Mouse (Mus musculus): ENCODE data around the gene F2rl2. TPM values are rescaled to one million over a fixed set of nuclear protein-coding genes. Genes with fewer than 3 reads are reported as not detected.

Gene F2rl2
- polyA plus RNA-seq, 1 experiment from 2014 or later = 2.3 TPM

GRCm38 (mm10) chr13:95712570-95713268 is 16.1 kb downstream of the F2rl2 start:
- 89% methylated on average over 9 of the region's 9 CpGs for WGBS
- H3K27ac ChIP-seq (replicated peaks; ENCODE audit: low read depth, low read length) = no peak overlapping the region
- no peak for ATAC-seq (ENCODE audit: insufficient number of reproducible peaks, low FRiP score, low TSS enrichment, low read depth)

GRCm38 (mm10) chr13:95714271-95714975 is 17.8 kb downstream of the F2rl2 start:
- DNase-seq (ENCODE audit: low spot score) = no peak
- no peaks in the 10 kb centered on the region for H3K36me3 ChIP-seq (ENCODE audit: control insufficient read depth, insufficient read depth, low read length)
- no peak overlapping the region for H3K9ac ChIP-seq (ENCODE audit: low read length)
- ATAC-seq (ENCODE audit: insufficient number of reproducible peaks, low FRiP score, low TSS enrichment, low read depth) = no peak
- H3K27ac ChIP-seq (replicated peaks; ENCODE audit: low read depth, low read length) = no peak overlapping the region
- no peak overlapping the region for H3K4me3 ChIP-seq (ENCODE audit: low read depth, low read length)
- H3K27me3 ChIP-seq (ENCODE audit: control insufficient read depth, insufficient read depth, low read length) = no peaks in the 10 kb centered on the region
- no peaks in the 10 kb centered on the region for H3K9me3 ChIP-seq (ENCODE audit: control insufficient read depth, low read length)
- 71% methylated on average over 3 of the region's 3 CpGs for WGBS
- no peak overlapping the region for H3K4me2 ChIP-seq (ENCODE audit: low read depth, severe bottlenecking)
- H3K4me1 ChIP-seq (ENCODE audit: control insufficient read depth, insufficient read depth, low read length) = no peaks in the 10 kb centered on the region

More at GRCm38 (mm10) chr13:95712570-95713268, 16.1 kb downstream of the F2rl2 start:
- no peak overlapping the region for H3K4me2 ChIP-seq (ENCODE audit: low read depth, severe bottlenecking)
- no peak for DNase-seq (ENCODE audit: low spot score)
- H3K4me3 ChIP-seq (ENCODE audit: low read depth, low read length) = no peak overlapping the region
- H3K9me3 ChIP-seq (ENCODE audit: control insufficient read depth, low read length) = no peaks in the 10 kb centered on the region
- H3K36me3 ChIP-seq (ENCODE audit: control insufficient read depth, insufficient read depth, low read length) = no peaks in the 10 kb centered on the region
- no peaks in the 10 kb centered on the region for H3K27me3 ChIP-seq (ENCODE audit: control insufficient read depth, insufficient read depth, low read length)
- H3K4me1 ChIP-seq (ENCODE audit: control insufficient read depth, insufficient read depth, low read length) = no peaks in the 10 kb centered on the region
- H3K9ac ChIP-seq (ENCODE audit: low read length) = no peak overlapping the region

- Histone ChIP-seq H3K4me3 (ENCODE audit: low read depth, low read length) (no peak overlapping the region), H3K9ac (ENCODE audit: low read length) (no peak overlapping the region), H3K4me1 (ENCODE audit: control insufficient read depth, insufficient read depth, low read length) (no peaks in the 10 kb centered on the region), H3K4me2 (ENCODE audit: low read depth, severe bottlenecking) (no peak overlapping the region), H3K27ac (replicated peaks; ENCODE audit: low read depth, low read length) (no peak overlapping the region), H3K27me3 (ENCODE audit: control insufficient read depth, insufficient read depth, low read length) (no peaks in the 10 kb centered on the region), H3K9me3 (ENCODE audit: control insufficient read depth, low read length) (no peaks in the 10 kb centered on the region), H3K36me3 (ENCODE audit: control insufficient read depth, insufficient read depth, low read length) (no peaks in the 10 kb centered on the region)
- no peak for ATAC-seq (ENCODE audit: insufficient number of reproducible peaks, low FRiP score, low TSS enrichment, low read depth)
- WGBS = 84% methylated on average over 4 of the region's 4 CpGs
- no peak for DNase-seq (ENCODE audit: low spot score)
Measured at GRCm38 (mm10) chr13:95715356-95715755, 18.7 kb downstream of the F2rl2 start.

DNA sequence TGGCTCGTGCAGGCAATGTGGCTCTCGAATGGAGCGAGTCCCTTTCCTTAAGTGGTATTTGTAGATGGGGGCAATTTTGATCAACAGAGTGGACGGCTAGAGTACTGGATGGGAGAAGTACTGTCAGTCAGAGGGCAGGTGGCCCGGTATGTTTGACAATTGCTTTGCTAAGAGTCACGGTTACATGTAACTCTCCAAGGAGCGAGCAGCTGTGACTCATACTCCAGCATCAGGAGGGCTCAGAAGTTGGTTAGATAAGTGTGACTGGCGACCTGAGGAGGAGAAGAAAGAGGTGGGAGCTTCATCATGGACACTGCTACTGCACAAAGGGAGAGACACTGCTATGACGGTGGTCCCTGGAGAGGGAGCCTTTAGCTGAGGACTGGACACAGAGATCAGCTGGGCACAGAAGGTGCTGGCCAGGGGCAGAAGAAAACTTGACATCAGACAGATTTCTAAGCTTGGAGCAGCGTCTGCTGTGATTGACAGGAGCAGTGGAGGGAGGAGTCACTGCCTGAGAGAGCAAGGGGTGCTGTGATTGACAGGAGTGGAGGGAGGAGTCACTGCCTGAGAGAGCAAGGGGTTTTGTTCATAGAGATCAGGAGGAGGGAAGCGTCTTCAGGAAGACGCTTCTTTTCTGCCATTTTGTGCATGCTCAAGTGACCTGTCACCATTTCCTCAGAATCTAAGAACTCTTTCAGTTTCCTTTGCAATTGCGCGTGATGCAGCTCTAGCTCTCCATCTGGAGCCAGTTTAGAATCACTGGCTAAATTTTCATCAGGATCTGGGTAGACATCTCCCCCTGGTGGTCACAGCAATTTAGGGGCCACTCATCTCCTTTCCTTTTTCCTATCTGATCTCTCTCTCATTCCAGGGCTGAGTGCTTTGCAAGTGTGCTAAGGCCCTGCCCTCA is 22.9 kb downstream of the F2rl2 start:
- ATAC-seq (ENCODE audit: insufficient number of reproducible peaks, low FRiP score, low TSS enrichment, low read depth) (peak; percentile 67; the same call in 1 of the 2 replicates), DNase-seq (ENCODE audit: low spot score) (peak; percentile 82)
- Histone ChIP-seq H3K9me3 (ENCODE audit: control insufficient read depth, low read length) (no peaks in the 10 kb centered on the region), H3K4me2 (ENCODE audit: low read depth, severe bottlenecking) (0 out of 2 replicates have a peak overlapping the region, but pooled peaks have one; percentile 19), H3K36me3 (ENCODE audit: control insufficient read depth, insufficient read depth, low read length) (no peaks in the 10 kb centered on the region), H3K9ac (ENCODE audit: low read length) (0 out of 2 replicates have a peak overlapping the region, but pooled peaks have one; percentile 17), H3K4me3 (ENCODE audit: low read depth, low read length) (no peak overlapping the region), H3K4me1 (ENCODE audit: control insufficient read depth, insufficient read depth, low read length) (no peaks in the 10 kb centered on the region), H3K27ac (replicated peaks; ENCODE audit: low read depth, low read length) (no peak overlapping the region), H3K27me3 (ENCODE audit: control insufficient read depth, insufficient read depth, low read length) (no peaks in the 10 kb centered on the region)
- 58% methylated on average over 14 of the region's 14 CpGs for WGBS

GRCm38 (mm10) chr13:95730491-95730890 is 33.8 kb downstream of the F2rl2 start:
- Histone ChIP-seq H3K4me1 (ENCODE audit: control insufficient read depth, insufficient read depth, low read length) (no peaks in the 10 kb centered on the region), H3K36me3 (ENCODE audit: control insufficient read depth, insufficient read depth, low read length) (peaks cover 2% of the 10 kb centered on the region; the same call in 1 of the 2 replicates), H3K9ac (ENCODE audit: low read length) (no peak overlapping the region), H3K9me3 (ENCODE audit: control insufficient read depth, low read length) (no peaks in the 10 kb centered on the region), H3K4me3 (ENCODE audit: low read depth, low read length) (no peak overlapping the region), H3K4me2 (ENCODE audit: low read depth, severe bottlenecking) (no peak overlapping the region), H3K27ac (replicated peaks; ENCODE audit: low read depth, low read length) (no peak overlapping the region), H3K27me3 (ENCODE audit: control insufficient read depth, insufficient read depth, low read length) (no peaks in the 10 kb centered on the region)
- ATAC-seq (ENCODE audit: insufficient number of reproducible peaks, low FRiP score, low TSS enrichment, low read depth) (no peak), DNase-seq (ENCODE audit: low spot score) (no peak)
- 95% methylated on average over 4 of the region's 4 CpGs for WGBS

DNA sequence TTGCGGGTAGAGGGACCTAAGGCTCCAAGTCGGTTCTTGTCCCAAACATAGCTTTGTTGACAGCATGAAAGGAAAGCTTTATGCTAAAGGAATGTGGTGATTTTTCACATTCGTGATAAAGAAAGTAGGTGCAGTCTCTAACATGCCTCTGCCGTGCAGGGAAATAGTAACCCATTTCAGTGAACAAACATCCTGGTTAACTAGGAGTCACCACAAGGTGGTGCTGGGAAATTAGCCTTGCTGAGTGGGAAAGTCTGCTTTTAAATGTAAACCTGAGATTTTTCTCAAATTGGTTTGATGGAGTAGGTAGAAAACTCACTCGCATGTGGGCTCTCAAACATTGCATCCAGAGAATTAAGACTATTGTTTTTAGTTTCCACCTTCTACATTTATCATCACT is 43.0 kb downstream of the F2rl2 start:
- Histone ChIP-seq H3K9me3 (ENCODE audit: control insufficient read depth, low read length) (no peaks in the 10 kb centered on the region), H3K4me3 (ENCODE audit: low read depth, low read length) (no peak overlapping the region), H3K36me3 (ENCODE audit: control insufficient read depth, insufficient read depth, low read length) (no peaks in the 10 kb centered on the region), H3K27me3 (ENCODE audit: control insufficient read depth, insufficient read depth, low read length) (no peaks in the 10 kb centered on the region), H3K4me2 (ENCODE audit: low read depth, severe bottlenecking) (no peak overlapping the region), H3K27ac (replicated peaks; ENCODE audit: low read depth, low read length) (no peak overlapping the region), H3K4me1 (ENCODE audit: control insufficient read depth, insufficient read depth, low read length) (peaks cover 3% of the 10 kb centered on the region; the same call in 1 of the 2 replicates), H3K9ac (ENCODE audit: low read length) (no peak overlapping the region)
- ATAC-seq (ENCODE audit: insufficient number of reproducible peaks, low FRiP score, low TSS enrichment, low read depth) = no peak
- 78% methylated on average over 5 of the region's 5 CpGs for whole genome bisulfite sequencing
- no peak for DNase-seq (ENCODE audit: low spot score)

DNA sequence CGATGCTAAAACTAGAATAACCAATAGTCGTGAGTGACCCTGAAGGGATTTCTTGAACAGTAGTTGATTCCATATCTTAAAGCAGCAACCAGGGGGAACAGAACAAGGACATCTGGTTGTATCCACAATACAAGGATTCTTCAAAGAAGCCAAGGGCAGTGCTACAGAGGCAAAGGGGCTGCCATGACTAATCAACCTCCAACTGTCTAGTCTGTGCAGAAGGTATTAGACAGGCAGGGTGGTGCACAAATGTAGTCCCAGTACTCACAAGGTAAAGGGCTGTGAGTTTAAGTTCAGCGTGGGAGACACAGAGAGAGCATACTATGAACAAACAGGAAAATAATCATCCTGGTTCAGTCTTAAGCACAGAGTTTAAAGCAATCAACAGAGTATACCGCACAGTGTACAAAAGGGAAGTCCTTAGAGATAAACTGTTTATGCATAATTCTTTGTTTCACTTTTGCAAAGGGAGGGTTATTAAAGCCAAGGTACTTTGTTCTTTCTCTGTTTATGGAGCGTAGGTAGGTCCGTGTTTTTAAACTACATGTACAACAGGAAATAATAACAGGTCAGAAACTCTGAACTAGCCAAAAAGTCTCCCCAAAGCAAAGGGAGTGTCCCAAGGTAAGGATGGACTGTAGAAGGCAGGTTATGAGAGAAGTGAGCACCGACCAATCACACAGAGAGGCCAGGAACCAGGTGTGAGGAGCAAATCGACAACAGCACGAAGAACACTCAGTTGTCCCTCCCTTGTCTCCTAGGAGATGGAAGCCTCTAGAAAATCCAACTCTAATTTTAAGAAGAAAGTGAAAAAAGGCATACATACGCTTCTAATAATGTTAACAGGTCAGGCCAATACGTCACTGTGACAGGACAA is 45.4 kb downstream of the F2rl2 start:
- no peak for DNase-seq (ENCODE audit: low spot score)
- ATAC-seq (ENCODE audit: insufficient number of reproducible peaks, low FRiP score, low TSS enrichment, low read depth) = no peak
- peaks cover 3% of the 10 kb centered on the region; the same call in 1 of the 2 replicates for H3K4me1 ChIP-seq (ENCODE audit: control insufficient read depth, insufficient read depth, low read length)
- H3K27ac ChIP-seq (replicated peaks; ENCODE audit: low read depth, low read length) = no peak overlapping the region
- H3K36me3 ChIP-seq (ENCODE audit: control insufficient read depth, insufficient read depth, low read length) = no peaks in the 10 kb centered on the region
- H3K9me3 ChIP-seq (ENCODE audit: control insufficient read depth, low read length) = no peaks in the 10 kb centered on the region
- no peak overlapping the region for H3K9ac ChIP-seq (ENCODE audit: low read length)
- H3K4me3 ChIP-seq (ENCODE audit: low read depth, low read length) = no peak overlapping the region
- H3K4me2 ChIP-seq (ENCODE audit: low read depth, severe bottlenecking) = no peak overlapping the region
- 87% methylated on average over 11 of the region's 11 CpGs for WGBS
- no peaks in the 10 kb centered on the region for H3K27me3 ChIP-seq (ENCODE audit: control insufficient read depth, insufficient read depth, low read length)

Data from limb, embryonic 11.5 days (tissue).